Mouse (Mus musculus) heart, adult 2 months (tissue): Measurements from ENCODE around the gene Ptpru.

Source experiments
- CTCF ChIP-seq: fragments of 200-600 bp; IDR thresholded peaks from 2 replicates; pipeline ENCODE4 v1.8.1; 2022; ENCODE audit warnings: antibody characterized with exemption, mild to moderate bottlenecking, moderate library complexity
- EP300 ChIP-seq: fragments of 200-500 bp; IDR thresholded peaks from 2 replicates; pipeline ENCODE4 v1.6.1; 2011; ENCODE audit warnings: low read depth, low read length, control low read depth; ENCODE audit not compliant: insufficient read depth

GRCm38 (mm10) chr4:131854950-131855349, 16.9 kb upstream of the Ptpru start:
- TF ChIP-seq CTCF = no peak
- TF ChIP-seq EP300 = no peak
